Mouse (Mus musculus): ENCODE results near the gene Camta1. TPM values are rescaled to one million over a fixed set of nuclear protein-coding genes. Genes with fewer than 3 reads are reported as not detected.

Camta1 gene
- polyA plus RNA-seq, 1 experiment: 1.8 TPM

DNA sequence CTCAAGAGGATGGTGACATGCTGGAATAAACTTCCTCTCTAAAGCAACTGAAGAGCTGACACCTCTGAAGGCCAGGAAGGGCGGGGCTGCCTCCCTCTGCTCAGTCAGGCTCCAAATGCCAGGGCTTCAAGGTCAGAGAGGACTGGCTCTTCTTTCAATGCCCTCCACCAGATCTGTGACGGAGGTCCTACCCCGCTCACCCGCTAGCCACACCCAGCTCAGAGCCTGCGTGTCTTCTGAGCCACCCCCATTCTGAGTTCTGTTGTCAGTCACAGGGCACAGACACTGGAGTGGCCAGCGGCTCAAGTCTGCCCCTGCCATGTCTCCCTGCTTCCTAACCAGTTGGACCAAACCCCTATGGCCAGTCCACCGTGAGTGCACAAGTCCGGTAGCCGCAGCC is 224.3 kb downstream of the Camta1 start:
- no peaks in the 10 kb centered on the region for H3K36me3 ChIP-seq (ENCODE audit: control insufficient read depth)
- no peak overlapping the region for H3K4me3 ChIP-seq (replicated peaks)
- no peaks in the 10 kb centered on the region for H3K9me3 ChIP-seq (ENCODE audit: control insufficient read depth, low read length)
- TF ChIP-seq TAL1 (IDR thresholded peaks at IDR 0.05; ENCODE audit: low read length): no peak
- no peak for TF ChIP-seq GATA1 (IDR thresholded peaks at IDR 0.05; ENCODE audit: low read length)
- no peaks in the 10 kb centered on the region for H3K27me3 ChIP-seq (ENCODE audit: control insufficient read depth)
- H3K4me1 ChIP-seq (ENCODE audit: control insufficient read depth): no peaks in the 10 kb centered on the region

DNA sequence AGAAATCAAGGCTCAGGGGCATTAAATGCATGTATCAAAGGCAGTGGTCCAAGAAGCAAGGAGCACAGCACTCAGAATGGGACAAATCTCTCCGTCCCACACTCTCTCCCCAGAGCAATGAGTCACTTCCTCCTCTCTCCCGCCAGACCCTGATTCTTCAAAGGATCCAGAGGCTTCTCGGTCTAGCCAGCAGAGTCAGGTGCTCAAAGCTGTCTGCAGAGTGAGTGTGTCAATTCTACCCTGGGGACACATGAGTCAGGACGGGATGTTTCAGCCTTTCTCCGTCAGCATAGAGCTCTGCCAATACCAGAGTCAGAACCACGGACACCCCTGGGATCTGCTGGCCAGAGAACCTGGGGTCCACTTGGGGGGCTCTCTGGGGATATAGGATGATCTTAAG is 226.9 kb downstream of the Camta1 start:
- no peak for TF ChIP-seq GATA1 (IDR thresholded peaks at IDR 0.05; ENCODE audit: low read length)
- no peak for TF ChIP-seq TAL1 (IDR thresholded peaks at IDR 0.05; ENCODE audit: low read length)
- H3K27me3 ChIP-seq (ENCODE audit: control insufficient read depth): no peaks in the 10 kb centered on the region
- no peak overlapping the region for H3K4me3 ChIP-seq (replicated peaks)
- no peaks in the 10 kb centered on the region for H3K9me3 ChIP-seq (ENCODE audit: control insufficient read depth, low read length)
- H3K4me1 ChIP-seq (ENCODE audit: control insufficient read depth): no peaks in the 10 kb centered on the region
- no peaks in the 10 kb centered on the region for H3K36me3 ChIP-seq (ENCODE audit: control insufficient read depth)

DNA sequence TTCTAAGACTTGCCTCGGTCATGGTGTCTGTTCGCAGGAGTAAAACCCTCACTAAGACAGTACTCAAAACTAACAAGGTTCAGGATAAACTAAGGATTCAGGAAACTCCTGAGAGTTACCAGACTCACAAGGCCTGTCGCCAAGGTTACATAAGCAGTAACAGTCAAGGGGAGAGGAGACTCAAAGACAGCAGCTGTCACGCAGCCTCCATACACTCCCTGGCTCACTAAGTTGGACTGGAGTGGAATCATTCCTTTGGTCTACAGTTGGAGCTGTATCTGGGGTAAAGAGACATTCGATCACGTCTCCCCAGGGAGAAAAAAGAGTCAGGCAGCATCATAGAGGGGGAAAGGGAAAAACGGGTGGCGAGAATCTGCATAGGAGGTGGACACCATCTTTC is 227.9 kb downstream of the Camta1 start:
- Histone ChIP-seq H3K4me1 (ENCODE audit: control insufficient read depth) (no peaks in the 10 kb centered on the region), H3K36me3 (ENCODE audit: control insufficient read depth) (no peaks in the 10 kb centered on the region), H3K27me3 (ENCODE audit: control insufficient read depth) (no peaks in the 10 kb centered on the region), H3K9me3 (ENCODE audit: control insufficient read depth, low read length) (no peaks in the 10 kb centered on the region), H3K4me3 (replicated peaks) (no peak overlapping the region)
- TF ChIP-seq TAL1 (IDR thresholded peaks at IDR 0.05; ENCODE audit: low read length) (no peak), GATA1 (IDR thresholded peaks at IDR 0.05; ENCODE audit: low read length) (no peak)

DNA sequence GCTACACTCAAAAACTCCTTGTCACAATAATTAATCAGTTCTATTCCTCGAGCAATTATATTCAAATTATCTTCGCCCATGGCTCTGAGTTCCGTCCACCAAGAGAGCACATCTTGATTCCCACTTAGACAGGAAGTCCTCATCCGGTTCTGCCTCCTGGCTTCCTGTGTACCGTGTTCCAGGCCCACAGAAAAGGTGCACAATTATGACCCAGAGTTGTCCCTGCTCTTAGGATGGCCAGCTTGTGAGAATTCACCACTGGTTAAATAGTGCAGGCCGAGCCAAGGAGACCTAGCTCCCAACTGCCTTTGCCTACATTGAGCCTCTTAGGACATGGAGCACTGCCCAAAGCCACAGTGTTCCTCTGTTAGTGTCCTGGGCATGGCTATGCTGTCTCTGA is 229.4 kb downstream of the Camta1 start:
- no peaks in the 10 kb centered on the region for H3K9me3 ChIP-seq (ENCODE audit: control insufficient read depth, low read length)
- TF ChIP-seq GATA1 (IDR thresholded peaks at IDR 0.05; ENCODE audit: low read length) (no peak), TAL1 (IDR thresholded peaks at IDR 0.05; ENCODE audit: low read length) (no peak)
- H3K4me3 ChIP-seq (replicated peaks): no peak overlapping the region
- no peaks in the 10 kb centered on the region for H3K4me1 ChIP-seq (ENCODE audit: control insufficient read depth)
- no peaks in the 10 kb centered on the region for H3K27me3 ChIP-seq (ENCODE audit: control insufficient read depth)
- H3K36me3 ChIP-seq (ENCODE audit: control insufficient read depth): no peaks in the 10 kb centered on the region

DNA sequence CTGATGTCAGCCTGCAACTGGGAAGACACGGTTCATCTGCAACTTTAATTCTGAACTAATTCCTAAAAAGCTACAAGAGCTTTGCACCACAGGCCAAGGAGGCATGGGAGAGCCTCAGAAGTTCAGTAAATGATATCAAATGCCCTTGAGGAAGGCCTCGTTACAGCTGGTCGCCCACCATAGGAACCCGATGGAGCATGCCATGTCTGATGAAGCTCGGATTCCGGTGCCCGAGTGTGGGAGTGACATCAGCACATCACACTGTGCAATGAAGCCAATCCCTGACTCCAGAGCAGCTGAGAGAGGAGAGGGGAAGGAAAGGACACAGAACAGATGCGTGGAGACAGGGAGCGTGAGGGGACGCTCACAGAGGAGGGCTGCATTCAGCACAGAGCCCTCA is 231.0 kb downstream of the Camta1 start:
- TF ChIP-seq TAL1 (IDR thresholded peaks at IDR 0.05; ENCODE audit: low read length): no peak
- no peak for TF ChIP-seq GATA1 (IDR thresholded peaks at IDR 0.05; ENCODE audit: low read length)
- Histone ChIP-seq H3K9me3 (ENCODE audit: control insufficient read depth, low read length) (no peaks in the 10 kb centered on the region), H3K27me3 (ENCODE audit: control insufficient read depth) (no peaks in the 10 kb centered on the region), H3K4me1 (ENCODE audit: control insufficient read depth) (no peaks in the 10 kb centered on the region), H3K36me3 (ENCODE audit: control insufficient read depth) (no peaks in the 10 kb centered on the region), H3K4me3 (replicated peaks) (no peak overlapping the region)

DNA sequence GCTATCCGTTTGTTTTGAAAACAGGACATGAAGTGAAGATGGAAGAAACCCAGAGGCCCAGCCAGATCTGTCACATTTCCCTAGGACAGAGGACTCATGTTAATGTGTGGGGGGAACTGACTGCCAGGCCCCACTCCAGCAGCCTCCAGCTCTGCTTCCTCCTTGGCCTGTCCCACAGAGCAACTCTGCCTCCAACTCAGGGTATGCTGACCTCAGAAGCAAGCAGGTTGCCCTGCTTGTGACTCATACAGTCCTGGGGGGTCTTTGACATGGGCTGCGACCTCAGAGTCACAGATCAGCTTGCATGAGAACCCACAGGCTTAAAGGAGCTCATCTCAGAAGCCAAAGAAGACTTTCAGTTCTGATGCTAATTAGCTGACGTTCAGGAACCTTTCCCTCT is 231.4 kb downstream of the Camta1 start:
- TF ChIP-seq TAL1 (IDR thresholded peaks at IDR 0.05; ENCODE audit: low read length) (no peak), GATA1 (IDR thresholded peaks at IDR 0.05; ENCODE audit: low read length) (no peak)
- H3K4me1 ChIP-seq (ENCODE audit: control insufficient read depth): no peaks in the 10 kb centered on the region
- no peaks in the 10 kb centered on the region for H3K9me3 ChIP-seq (ENCODE audit: control insufficient read depth, low read length)
- H3K27me3 ChIP-seq (ENCODE audit: control insufficient read depth): no peaks in the 10 kb centered on the region
- H3K36me3 ChIP-seq (ENCODE audit: control insufficient read depth): no peaks in the 10 kb centered on the region
- no peak overlapping the region for H3K4me3 ChIP-seq (replicated peaks)

DNA sequence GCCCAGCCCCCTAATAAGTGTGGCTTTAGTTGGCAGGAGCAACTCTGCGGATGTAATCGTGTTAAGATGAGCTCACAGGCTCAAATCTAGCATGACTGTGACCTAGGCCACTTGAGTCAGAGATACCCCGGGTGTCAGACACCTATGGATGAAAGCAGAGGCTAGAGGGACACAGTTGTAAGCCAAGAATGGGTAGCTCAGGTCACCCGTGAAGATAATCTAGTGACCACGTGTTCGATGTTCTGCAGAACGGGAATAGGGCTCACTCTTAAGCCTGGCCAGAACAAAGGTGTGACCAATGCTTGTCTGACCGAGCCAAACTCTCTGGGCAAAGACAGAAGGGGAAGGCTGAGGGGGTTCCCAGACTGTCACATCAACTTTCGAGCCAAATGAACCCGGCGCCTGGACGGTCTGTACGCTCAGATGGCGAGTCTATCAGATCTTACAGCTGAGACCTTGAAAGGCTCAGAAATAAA is 242.1 kb downstream of the Camta1 start:
- H3K4me3 ChIP-seq (replicated peaks): no peak overlapping the region
- H3K9me3 ChIP-seq (ENCODE audit: control insufficient read depth, low read length): peaks cover 24% of the 10 kb centered on the region
- no peaks in the 10 kb centered on the region for H3K36me3 ChIP-seq (ENCODE audit: control insufficient read depth)
- H3K27me3 ChIP-seq (ENCODE audit: control insufficient read depth): no peaks in the 10 kb centered on the region
- TF ChIP-seq TAL1 (IDR thresholded peaks at IDR 0.05; ENCODE audit: low read length) (no peak), GATA1 (IDR thresholded peaks at IDR 0.05; ENCODE audit: low read length) (no peak)
- H3K4me1 ChIP-seq (ENCODE audit: control insufficient read depth): no peaks in the 10 kb centered on the region

DNA sequence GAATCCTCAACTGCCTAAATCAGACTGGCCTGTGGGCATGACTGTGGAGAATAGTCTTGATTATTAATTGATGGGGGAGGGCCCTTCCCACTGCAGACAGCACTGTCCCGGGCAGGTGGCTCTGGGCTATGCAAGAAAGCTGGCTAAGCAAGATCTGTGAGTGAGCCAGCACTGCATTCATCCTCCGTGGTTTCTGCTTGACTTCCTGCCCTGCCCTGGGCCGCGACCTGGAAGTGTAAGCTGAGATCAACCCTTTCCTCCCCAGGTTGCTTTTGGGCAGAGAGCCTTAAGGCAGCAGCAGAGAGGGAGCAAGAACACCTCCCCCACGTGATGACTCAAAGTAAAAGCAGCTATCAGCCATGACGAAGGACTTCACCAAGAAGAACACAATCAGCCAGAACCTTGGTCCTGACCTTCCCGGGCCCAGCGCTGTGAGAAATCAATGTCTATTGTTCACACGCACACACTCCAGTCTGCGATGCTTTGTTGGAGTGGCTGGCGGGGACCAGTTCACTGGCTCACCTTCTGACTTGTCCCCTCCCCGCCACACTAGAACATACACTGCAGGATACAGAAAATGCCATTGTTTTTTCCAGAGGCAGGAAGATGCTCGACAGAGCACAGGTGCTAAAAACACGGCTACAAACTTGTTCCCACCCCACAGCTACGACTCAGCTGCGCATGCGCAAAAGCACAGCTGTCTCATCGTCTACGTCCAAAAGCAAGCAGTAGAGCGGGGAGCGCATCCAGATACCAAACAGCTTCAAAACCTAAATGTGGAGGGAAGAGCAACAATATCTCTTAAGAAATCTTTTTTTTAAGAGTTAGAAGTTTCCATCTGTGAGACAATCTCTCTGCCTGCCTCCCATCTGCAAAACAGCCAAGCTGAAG is 243.0 kb downstream of the Camta1 start:
- H3K4me1 ChIP-seq (ENCODE audit: control insufficient read depth): no peaks in the 10 kb centered on the region
- H3K27me3 ChIP-seq (ENCODE audit: control insufficient read depth): no peaks in the 10 kb centered on the region
- peaks cover 32% of the 10 kb centered on the region for H3K9me3 ChIP-seq (ENCODE audit: control insufficient read depth, low read length)
- no peak overlapping the region for H3K4me3 ChIP-seq (replicated peaks)
- TF ChIP-seq GATA1 (IDR thresholded peaks at IDR 0.05; ENCODE audit: low read length) (no peak), TAL1 (IDR thresholded peaks at IDR 0.05; ENCODE audit: low read length) (no peak)
- H3K36me3 ChIP-seq (ENCODE audit: control insufficient read depth): no peaks in the 10 kb centered on the region

DNA sequence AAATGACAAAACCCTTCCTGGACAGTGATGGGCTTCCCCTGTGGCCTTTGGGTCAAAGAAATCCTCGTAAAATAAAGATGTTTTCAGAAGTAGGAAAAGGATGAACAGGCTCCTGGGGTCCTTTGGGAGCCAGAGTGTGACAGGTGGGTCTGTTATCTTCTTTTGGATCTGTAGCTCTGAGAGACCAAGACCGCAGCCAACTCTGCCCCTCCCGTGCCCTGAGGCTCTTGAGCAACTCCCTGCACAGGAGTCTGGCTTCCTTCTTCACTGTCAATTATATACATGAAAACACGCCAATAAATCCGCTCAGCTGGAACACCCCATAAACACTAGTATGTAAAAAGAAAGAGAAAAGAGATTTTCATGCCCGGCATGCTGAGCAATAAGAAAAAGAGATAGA is 250.1 kb downstream of the Camta1 start:
- Histone ChIP-seq H3K9me3 (ENCODE audit: control insufficient read depth, low read length) (peaks cover 32% of the 10 kb centered on the region), H3K36me3 (ENCODE audit: control insufficient read depth) (no peaks in the 10 kb centered on the region)

More for the DNA sequence above, 250.1 kb downstream of the Camta1 start:
- Histone ChIP-seq H3K4me1 (ENCODE audit: control insufficient read depth) (no peaks in the 10 kb centered on the region), H3K4me3 (replicated peaks) (no peak overlapping the region), H3K27me3 (ENCODE audit: control insufficient read depth) (no peaks in the 10 kb centered on the region)
- TF ChIP-seq TAL1 (IDR thresholded peaks at IDR 0.05; ENCODE audit: low read length): no peak
- TF ChIP-seq GATA1 (IDR thresholded peaks at IDR 0.05; ENCODE audit: low read length): no peak
